Mouse (Mus musculus) natural killer cell, adult 2 months (primary cell): Measurements from ENCODE around the gene Pold3.

Experiments
- DNase-seq, 2 experiments: peaks; one replicate each; pipeline ENCODE4 v3.0.0; 2022; ENCODE audit warnings: low spot score in 2 of 2

Gene Pold3

DNA sequence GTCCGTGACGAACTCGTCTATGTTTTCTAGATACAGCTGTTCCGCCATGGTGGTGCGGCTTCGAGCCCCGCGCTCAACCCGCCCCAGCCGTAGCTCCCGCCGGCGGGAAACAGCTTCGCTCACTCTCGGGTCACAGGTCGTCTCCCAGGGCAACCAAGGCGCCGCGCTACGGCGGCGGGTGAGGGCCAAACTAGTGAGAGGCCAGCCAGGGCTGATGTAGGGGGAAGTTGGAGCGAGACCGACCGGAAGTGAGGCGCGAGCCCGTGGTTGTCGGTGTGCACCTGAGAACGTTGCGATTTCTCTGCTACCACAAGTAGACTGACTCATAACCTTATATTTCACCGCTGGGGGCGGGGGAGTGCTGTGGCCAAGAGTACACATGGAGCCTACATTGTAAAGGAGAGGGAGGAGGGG, at the start of gene Pold3:
Gene Pold3, minus strand, starts transcription at position 190 of the 414 bp plus-strand sequence.
- peak; percentile 99 for DNase-seq

DNA sequence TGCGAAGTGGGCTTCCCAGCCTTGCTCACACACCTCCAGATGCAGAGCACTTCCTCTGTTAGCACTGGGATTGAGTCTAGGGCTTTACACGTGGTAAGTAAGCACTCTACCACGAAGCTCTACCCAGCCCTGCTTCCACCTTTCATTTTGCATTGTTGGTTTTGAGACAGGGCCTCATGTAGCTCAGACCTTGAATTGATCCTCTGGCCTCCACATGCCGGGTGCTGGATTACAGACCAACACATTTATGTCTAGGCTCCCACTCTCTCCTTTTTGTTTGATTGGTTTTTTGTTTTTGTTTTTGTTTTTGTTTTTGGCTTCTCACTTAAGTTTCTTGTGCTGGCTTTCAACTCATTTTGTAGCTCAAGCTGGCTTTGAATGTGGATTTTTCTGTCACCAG, 49.4 kb upstream of the Pold3 start:
- DNase-seq, result no peak

DNA sequence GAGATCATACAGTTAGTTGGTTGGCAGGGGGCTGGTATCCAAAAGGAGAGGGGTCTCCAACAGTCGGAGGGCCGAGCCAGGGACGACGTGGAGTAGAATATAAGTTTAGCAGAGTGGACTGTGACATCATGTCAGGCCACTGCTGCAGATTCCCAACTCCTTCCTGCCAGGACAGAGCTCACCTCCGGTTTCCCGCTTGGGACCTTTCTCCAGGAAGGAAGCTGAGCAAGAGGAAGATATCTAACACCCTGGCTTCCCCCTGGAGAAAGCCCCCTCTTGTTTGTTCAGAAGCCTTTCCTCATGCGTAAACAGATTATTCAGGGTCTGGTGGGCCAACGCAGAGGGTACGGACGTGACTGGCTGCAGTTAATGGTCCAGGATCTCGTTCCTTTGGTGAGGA, 47.3 kb upstream of the Pold3 start:
- no peak for DNase-seq

DNA sequence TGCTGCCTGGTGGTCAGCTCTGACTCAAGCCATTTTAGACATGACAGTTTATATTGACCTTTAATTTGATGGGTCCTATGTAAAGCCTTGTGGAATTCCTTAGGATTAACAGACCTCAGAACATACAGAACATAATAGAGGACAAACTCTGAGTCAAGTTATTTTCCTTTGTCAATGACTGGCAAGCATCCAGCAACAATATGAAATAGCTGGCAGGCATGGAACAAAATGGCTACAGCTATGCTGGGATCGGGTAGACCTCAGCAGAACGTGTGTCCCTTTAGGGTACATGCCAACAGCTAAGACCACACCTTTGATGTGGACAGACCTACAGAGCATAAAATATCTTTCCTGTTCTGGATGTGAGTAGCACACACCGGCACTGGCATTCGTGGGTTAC, 42.1 kb upstream of the Pold3 start:
- no peak for DNase-seq

DNA sequence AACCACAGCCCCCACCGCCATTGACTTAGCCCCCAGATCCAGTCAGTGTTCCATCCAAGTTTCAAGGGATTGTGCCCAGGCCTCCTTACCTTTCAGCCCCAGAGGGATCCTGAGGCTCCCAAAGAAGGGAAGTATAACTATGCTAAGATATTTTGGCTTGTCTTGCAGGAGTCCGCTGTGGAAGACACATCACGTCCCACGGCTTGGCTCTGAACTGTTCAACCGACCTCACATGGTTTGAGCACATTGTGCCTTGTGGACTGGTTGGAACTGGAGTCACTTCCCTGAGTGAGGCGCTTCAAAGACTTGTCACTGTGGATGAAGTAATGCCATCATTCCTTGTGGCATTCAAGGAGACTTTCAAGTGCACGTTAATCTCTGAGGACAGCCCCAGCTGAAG, 38.6 kb upstream of the Pold3 start:
- DNase-seq, result no peak

DNA sequence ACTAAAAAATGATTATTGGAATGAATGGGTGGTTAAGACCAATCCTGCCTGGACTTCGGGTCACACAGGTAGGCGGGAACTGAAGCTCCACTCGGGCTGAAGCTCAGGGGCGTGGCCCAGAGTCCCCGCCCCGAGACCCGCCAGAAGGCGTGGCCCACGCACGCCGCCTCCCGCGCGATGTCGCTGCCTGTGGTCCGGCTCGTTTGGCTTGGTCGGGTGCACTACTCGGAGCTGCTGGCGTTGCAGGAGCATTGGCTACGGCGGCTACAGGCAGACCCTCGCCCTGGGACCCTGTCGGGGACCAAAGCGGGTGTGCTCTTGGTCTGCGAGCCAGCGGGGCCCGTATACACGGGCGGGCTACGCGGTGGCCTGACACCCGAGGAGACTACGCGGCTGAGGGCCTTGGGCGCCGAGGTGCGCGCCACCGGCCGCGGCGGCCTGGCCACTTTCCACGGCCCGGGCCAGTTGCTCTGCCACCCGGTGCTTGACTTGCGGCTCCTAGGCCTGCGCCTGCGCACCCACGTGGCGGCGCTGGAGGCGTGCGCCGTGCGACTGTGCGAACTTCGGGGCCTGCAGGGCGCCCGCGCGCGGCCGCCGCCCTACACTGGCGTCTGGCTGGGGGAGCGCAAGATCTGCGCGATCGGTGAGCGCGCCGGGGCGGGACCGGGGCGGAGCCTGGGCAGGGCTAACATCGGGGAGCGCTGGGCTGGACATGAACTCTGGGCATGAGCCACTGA, 37.9 kb upstream of the Pold3 start, which contains the start of gene Lipt2:
Gene Lipt2, plus strand, starts transcription at position 173 of the 737 bp plus-strand sequence.
- DNase-seq, result peak; percentile 79 to 85

DNA sequence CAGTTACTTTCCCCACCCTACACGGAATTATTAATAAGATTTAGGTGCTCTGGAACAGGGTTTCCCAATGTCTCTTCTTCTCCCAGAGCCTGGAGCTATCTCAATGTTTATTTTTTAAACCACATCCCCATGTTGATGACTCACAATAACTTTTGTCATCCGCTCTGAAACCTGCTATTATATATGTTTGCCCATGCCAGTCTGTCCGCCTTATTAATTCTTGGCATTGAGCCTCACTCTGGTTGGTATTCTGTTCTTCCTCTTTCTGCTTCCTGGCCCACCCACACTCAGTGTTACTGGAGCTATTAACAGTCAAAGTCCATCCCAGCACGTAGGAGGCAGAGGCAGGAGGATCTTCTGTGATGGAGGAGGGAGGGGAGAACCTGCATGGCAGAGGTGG, 36.3 kb upstream of the Pold3 start:
- DNase-seq, result no peak

DNA sequence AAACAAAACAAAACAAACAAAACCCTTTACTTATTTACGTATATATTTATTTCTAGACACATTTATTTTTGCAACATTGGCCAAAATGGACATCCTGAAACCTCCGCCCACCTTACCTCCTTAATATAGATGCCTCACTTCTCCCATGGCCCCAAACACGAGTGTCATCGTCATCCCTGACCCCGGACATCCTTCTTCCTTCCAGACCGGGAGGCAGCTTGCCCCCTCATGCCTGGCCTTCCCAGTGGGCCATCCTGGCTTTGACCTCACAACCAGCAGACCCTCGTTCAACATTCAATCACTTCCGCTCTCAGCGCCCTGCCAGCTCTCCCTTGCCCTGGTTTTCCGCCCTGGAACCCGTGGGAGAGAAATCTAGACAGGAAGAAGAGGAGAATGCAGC, 29.3 kb upstream of the Pold3 start:
- DNase-seq, result no peak

DNA sequence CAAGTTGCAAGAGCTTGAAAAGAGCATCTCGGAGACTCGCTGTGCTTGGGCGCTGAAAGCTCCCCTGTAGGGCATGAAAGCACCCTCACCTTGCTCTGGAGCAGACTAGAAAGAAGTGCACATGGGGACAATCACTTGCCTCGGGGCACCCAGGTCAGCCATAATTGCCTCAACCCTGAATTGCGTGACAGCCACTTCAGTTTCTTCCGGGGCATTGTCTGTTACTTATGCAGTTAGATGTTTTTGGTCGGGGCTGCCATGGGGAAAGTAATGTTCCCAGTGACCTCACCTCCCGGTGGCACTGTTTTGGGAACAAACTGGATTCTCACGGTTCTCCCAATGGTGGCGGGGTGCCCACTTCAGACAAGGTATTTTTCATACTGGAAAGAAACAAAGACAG, 28.7 kb upstream of the Pold3 start:
- DNase-seq, result no peak

DNA sequence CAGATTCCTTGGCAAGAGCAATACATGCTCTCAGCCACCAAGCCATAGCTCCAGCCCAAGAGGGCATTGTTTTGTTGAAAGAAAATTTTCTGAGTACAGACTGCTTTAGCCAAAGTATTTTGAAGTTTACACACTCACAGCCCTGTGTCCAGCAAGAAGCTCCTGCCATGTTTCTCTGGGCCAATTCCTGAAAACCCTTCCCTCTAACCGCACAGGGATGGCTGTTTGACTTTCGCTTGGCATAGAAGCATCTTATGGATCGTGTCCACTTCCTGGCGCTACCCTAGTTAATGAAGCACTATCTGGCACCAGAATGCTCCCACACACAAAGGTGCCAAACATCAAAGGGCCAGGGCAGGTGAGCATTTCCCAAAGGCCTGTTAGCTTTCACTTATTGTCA, 27.2 kb upstream of the Pold3 start:
- DNase-seq, result no peak

DNA sequence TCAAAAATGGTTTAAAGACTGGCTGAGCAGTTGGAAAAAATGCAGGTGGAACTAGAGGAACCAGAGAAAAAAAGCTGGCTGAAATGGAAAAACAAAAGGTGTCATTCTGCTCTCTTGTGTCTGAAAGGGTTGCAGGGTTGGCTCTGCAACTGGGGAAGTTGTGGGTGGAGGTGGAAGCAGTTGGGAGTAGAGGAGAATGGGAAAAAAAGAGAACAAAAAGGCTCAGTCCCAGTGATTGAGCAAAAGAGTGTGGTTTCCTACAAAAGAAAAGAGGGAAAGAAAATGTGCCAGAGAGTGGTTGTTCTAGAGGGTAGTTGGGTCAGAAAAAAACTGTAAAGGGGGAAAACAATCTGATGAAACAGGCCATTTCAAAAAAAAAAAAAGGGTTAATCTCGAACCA, 19.2 kb upstream of the Pold3 start:
- DNase-seq, result no peak

DNA sequence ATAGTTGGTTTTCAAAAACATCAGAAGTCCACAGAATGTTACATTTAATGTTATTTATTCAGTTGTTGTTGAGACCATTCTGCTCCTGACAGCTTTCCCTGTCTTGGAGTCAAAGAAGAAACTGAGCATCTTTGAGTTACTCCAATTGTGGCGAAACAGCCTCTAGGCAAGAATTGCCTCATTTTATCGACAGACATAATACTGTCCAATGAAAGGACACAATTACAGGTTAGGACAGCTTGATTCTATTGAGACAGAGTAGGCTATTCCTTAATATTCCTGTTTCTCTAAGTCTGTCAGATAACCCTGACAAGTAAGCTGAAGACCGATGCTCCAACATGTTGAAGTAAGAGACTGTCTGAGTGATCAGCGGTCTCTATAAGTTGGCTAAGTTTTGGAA, 16.7 kb upstream of the Pold3 start:
- DNase-seq, result no peak

DNA sequence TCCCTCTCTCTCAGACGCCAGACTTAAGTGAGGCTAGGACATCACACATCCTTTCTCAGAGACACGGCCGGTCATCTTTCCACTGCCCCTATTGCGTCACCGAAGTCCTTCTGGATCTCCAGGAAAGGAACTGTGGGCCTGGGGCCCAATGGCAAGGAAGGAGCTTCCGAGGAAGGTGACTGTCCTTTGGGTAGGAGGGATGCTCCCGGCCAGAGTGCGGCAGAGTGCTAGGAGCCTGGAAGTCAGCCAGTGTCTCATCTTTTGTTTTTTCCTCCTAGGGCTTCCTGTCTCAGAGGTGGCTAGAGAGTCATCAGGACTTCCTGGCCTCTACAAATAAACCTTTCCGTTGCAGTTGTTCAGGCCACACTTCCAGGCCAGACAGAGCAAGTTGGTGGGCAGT, 15.7 kb upstream of the Pold3 start:
- DNase-seq, result no peak

DNA sequence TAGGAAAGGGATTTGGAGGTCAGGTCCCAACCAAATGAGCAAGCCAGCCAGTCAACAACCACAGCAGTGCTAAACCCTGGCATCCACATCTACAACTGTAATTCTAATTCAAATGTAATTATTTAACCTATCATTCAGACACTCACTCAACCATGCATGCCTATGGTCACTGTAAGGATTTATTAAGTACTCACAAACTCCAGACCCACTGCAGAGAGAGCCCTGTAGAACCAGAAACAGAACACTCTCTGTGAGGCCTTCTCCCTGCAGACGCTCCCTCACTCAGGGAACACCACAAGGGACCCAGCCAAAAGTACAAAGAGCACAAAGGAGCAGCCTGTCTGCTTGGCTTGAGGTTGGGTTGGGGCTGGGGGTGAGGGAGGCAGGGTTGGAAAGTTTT, 11.0 kb upstream of the Pold3 start:
- DNase-seq, result no peak

DNA sequence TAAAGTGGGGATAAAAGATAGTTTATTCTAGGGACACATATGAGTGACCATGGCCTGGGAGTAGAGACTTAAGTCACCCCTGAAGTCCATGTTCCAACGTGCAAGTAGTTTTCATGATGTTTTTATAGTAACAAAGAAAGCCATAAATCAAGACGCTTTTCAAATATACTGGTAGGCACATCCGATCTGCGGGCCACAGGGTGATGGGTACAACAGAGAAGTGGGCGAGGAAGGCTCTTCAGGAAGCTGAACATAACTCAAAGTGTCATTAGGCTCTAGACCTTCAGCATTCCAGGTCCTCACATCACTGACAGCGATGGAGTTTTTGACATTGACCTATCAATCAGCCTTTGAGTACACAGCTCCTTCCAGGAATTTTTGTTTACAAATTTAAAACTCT, 9.2 kb upstream of the Pold3 start:
- no peak for DNase-seq

DNA sequence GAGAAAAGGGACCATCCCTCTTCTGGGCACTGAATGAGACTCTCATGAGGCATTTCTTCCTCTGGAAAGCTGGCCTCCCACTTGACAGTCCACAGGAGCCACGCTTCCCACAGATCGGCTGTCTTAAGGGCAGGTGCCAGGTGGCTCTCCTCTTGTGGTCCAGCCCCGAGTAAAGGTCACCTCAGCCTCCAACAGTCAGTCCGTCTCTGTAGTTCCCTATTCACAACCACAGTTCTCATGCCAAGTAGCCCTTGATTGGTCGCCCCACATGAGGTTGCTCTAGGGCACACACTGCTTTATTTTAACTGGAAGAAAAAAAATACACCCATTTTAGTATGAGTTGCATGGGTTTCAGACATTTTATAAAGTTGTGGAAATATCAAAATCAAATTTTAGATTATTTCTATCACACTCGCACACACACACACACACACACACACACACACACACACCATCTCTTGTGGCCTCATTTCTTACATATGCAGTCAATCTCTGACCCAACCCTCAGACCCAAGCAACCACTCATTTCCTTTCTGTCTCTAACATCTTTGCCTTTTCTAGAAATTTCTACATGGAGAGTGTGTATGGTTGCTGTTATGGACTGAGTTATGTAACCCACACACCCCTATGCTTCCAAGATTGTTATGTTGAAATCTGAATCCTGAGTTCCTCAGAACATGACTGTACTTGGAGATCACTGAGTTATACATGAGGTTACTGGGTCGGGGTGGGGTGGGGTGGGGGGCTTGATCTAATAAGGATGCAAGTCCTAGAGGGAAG, 7.1 kb upstream of the Pold3 start:
- no peak for DNase-seq

DNA sequence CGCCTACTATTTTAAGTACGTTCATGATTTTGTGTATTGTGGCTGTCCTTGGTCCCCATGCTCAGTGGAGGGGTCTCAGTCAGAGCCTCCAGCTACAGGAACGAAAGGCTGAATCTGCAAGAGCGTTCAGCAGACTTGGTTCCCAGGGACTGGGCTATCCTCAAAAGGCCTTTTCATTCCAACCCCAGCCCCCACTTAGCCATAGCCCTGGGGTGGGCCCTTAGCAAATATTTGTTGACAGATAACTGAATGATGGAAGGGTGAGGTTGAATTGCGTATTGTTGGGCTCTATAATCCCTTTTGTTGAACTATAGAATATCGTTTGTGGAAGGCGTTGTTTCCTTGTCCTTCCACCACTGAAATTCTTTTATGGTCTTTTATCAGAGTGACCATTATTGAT, 5.1 kb upstream of the Pold3 start:
- no peak for DNase-seq

DNA sequence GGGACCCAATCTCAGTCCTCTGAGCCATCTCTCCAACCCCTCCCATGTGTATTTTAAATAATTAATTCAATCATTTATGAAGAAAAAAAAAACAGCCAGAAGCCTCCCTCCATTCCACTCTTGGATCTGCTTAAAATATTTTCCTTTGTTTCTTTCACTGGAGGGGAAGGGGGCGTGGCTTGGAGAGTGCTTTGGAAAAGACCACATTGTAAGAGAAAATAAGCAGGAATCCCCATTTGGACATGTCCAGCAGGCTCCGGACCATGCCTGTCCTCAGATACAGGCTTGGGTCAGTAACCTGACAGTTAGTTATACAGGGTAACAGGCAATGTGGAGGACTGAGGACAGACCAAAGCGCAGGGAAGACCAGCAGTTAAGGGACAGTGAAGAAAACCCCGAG, 3.8 kb upstream of the Pold3 start:
- no peak for DNase-seq

DNA sequence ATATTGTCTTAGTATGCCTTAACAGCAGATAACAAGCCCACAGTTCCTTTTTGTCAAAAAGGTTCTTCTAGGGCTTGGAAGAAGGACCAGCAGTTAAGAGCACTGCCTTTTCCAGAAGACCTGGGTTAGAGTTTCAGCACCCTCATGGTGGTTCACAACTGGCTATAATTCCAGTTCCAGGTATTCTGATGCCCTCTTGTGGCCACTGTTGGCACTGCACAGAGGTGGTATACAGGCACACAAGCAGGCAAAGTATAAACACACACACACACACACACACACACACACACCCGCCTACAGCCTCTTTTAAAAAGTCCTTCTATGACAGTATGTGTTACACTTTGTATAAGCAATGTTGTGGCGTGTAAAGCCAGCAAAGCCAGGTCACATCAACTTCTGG, 2.8 kb upstream of the Pold3 start:
- DNase-seq, result peak; percentile 54 to 67

DNA sequence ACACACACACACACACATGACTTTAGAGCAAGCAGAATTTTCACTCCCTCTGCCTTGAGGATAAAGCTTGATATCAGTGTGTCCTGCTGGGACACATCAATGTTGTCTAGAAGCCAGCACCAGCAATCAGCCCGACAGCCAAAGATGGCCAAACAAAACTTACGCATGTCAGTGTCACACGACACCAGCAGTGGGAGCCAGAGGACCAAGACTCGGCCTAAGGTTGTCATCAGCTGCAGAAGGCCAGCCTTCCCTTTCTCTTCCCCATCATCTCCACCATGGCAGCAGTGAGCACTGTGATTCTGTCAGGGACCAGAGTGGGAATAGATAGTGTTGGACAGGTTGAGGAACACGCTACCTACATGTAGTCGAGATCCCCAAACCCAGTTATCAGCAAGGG, 2.1 kb upstream of the Pold3 start:
- peak; percentile 14 to 37 for DNase-seq

DNA sequence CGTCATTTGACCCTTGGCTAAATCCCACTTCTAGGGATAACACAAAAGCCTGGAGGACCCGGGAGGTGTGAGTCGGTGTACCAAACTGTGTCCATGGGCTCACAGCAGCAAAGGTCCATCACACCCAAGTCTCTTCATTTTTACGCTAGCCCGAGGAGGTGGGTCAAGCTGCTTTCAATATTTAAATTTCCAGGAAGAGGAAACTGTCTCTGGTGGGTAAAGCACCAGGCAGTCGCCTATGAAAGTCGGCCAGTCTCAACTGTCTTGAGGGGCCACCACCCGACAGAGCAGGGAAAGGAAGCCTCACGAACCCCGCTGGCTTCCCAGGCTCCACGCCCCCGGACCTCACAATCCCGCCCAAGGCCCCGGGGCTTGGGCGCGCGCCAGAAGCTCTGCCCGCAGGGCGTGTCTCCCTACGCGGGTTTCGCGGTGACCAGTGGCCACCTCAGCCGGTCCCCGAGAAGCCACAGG, 539 bp downstream of the Pold3 start:
- peak; percentile 24 to 26 for DNase-seq

DNA sequence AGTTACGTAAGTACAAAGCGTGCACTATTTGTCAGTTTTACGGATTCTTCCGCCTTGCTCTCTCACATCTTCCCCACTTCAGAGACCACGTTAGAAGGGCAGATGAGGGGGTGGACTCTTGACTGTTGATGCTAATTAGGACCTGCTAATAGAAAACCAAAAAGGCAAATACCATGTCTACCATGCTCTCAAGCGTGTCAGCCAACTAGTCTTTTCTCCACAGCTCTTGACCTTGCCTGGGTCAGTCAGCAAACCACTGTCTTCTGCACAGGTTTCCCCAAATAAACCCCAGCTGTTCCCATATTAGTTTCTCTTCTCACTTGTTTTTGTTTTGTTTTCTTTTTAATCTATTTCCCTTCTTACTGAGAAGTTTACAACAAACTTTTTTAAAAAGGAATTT, 7.1 kb downstream of the Pold3 start:
- no peak for DNase-seq

DNA sequence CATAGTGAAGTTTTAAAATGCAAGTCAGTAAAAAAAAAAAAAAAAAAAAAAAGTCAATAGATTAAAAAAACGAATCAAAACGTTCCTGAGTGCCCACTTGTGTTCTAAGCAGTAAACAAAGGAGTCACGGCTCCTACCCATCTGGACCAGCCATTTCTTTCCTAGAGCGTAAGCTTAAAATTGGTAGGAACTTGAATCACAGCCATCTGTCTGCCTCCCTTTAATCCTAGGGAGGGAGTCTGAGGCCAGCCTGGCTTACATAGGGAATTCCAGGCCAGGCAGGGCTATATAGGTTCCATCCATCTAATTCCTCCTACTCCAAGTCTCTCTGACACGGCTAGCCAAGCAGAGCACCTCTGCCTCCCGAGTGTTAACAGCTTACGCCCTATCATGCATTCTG, 7.5 kb downstream of the Pold3 start:
- no peak for DNase-seq
